Mouse (Mus musculus) kidney, embryonic 15.5 days (tissue): Measurements from ENCODE around the gene Shcbp1l. TPM values are rescaled to one million over a fixed set of nuclear protein-coding genes. Genes with fewer than 3 reads are reported as not detected.
"Not testable (repeated sequence)": the region's sequence is repeated elsewhere in the genome, so short reads cannot be mapped to it uniquely, and the experiment has no call there.

Experiments
- ATAC-seq: fragments of 200-750 bp; cut with Nextera tagmentation; replicated peaks from 2 replicates; pipeline ENCODE4 v1.8.0; 2017; ENCODE audit warnings: moderate TSS enrichment; ENCODE audit not compliant: low FRiP score
- H3K27ac ChIP-seq: fragments of 300-500 bp; sonication (generic); 2 replicates; pipeline ENCODE4 v1.5.1; 2015; ENCODE audit warnings: mild to moderate bottlenecking, inconsistent platforms
- H3K27me3 ChIP-seq: fragments of 300-500 bp; sonication (generic); 2 replicates; pipeline ENCODE4 v1.6.1; 2015; ENCODE audit warnings: inconsistent platforms
- H3K36me3 ChIP-seq: fragments of 300-500 bp; sonication (generic); 2 replicates; pipeline ENCODE4 v1.6.1; 2015; ENCODE audit warnings: inconsistent platforms
- H3K4me1 ChIP-seq: fragments of 300-500 bp; sonication (generic); 2 replicates; pipeline ENCODE4 v1.6.1; 2015; ENCODE audit warnings: inconsistent platforms
- H3K4me2 ChIP-seq: fragments of 300-500 bp; sonication (generic); 2 replicates; pipeline ENCODE4 v1.6.1; 2015; ENCODE audit warnings: moderate library complexity, mild to moderate bottlenecking, inconsistent platforms
- H3K4me3 ChIP-seq: fragments of 300-500 bp; sonication (generic); replicated peaks from 2 replicates; pipeline ENCODE4 v1.5.1; 2015; ENCODE audit warnings: mild to moderate bottlenecking, inconsistent platforms
- H3K9ac ChIP-seq: fragments of 300-500 bp; sonication (generic); 2 replicates; pipeline ENCODE4 v1.6.1; 2015; ENCODE audit warnings: mild to moderate bottlenecking, inconsistent platforms
- H3K9me3 ChIP-seq: fragments of 300-500 bp; sonication (generic); replicated peaks from 2 replicates; pipeline ENCODE4 v1.6.1; 2016; ENCODE audit warnings: inconsistent platforms
- WGBS: fragments of 180-500 bp; shearing (Covaris S2); methylation state at CpG from one replicate; pipeline ENCODE4 v1.1.7; 2015; ENCODE audit warnings: mixed read lengths; 5-methylcytosine and 5-hydroxymethylcytosine counted together
- polyA plus RNA-seq: library from polyadenylated mRNA; unstranded; fragments of >200 nt; fragmentation: Nextera tagmentation; extraction: Ambion mirVana; gene quantifications from 2 replicates; pipeline ENCODE4 v1.2.1, GENCODE M21; 2015

Gene Shcbp1l
- polyA plus RNA-seq, result 0.12 and 0.13 TPM in 2 replicates

DNA sequence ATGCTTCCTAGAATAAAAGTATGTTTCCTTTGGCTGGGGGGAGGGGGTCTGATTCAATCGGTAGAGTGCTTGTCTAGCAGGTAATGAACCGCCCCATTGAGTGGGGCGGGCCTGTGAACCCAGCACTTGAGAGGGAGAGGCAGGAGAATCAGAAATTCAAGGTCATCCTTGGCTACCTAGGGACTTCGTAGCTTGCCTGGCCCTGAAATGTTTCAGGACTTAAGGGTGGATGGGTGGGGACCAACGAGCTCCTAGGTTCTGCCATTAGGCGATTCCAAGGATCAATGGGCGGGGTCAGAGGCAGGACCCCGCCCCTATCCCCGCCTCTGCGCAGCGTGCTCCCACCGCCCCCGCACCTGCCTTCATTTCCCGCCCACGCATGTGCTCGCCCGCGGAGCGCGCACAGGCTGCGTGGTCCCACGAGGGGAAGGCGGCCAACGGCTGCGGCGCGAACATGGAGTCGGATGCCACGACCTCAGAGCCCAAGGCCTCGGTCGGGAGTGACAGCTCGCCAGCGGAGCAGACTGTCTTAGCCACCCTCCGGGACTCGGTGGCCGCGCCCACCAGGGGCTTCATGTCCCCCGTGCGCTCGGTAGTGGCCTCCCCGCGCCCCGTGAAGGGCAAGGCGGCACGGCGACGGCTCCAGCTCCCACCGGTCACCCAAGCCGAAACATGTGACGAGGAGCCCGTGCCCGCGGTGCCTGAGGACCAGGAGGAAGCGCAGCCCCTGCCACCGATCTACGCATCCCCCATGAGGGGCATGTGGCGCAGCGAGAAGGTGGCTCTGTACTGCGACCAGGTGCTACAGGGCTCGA is at the start of gene Shcbp1l:
TSS of gene Shcbp1l (plus strand) at position 393 of the 815 bp plus-strand sequence.
- peak within 1 kb of the TSS; percentile 53 for H3K9ac ChIP-seq
- no peaks in the 10 kb centered on the region for H3K9me3 ChIP-seq
- H3K4me1 ChIP-seq, result peaks cover 16% of the 10 kb centered on the region
- 2% methylated on average over 60 of the region's 60 CpGs for WGBS
- H3K27ac ChIP-seq, result no peak within 1 kb of the TSS
- peak; percentile 91 for ATAC-seq
- peak within 1 kb of the TSS; percentile 100 for H3K4me2 ChIP-seq
- peaks cover 17% of the 10 kb centered on the region for H3K27me3 ChIP-seq
- H3K4me3 ChIP-seq, result peak within 1 kb of the TSS; percentile 59
- no peaks in the 10 kb centered on the region for H3K36me3 ChIP-seq

DNA sequence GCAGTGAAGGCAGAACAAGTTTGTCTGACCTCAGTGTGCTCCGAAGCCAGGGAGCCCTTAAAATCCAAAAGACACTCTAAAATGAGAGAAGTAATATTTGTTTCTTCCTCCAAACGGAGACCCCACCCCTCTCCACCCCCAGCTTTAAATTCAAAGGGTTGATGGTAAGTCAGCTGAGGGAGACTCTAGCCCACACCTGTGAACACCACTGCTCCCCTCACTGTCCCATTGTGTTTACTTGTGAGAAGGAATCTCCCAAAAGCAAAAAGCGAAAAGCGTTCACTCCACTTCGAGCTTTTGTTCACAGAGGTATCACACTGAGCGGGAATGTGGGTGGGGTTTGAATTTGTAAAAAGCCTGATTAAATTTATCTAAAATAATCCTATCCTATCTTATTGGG is 48.5 kb upstream of the Shcbp1l start:
- H3K27ac ChIP-seq, result no peak overlapping the region
- WGBS, result 35% methylated on average over 6 of the region's 6 CpGs
- no peaks in the 10 kb centered on the region for H3K27me3 ChIP-seq
- H3K36me3 ChIP-seq, result no peaks in the 10 kb centered on the region
- H3K4me1 ChIP-seq, result 0 out of 2 replicates have a peak, but pooled peaks cover 3% of the 10 kb centered on the region
- no peaks in the 10 kb centered on the region for H3K9me3 ChIP-seq
- no peak overlapping the region for H3K4me2 ChIP-seq
- H3K9ac ChIP-seq, result no peak overlapping the region
- ATAC-seq, result no peak
- no peak overlapping the region for H3K4me3 ChIP-seq

DNA sequence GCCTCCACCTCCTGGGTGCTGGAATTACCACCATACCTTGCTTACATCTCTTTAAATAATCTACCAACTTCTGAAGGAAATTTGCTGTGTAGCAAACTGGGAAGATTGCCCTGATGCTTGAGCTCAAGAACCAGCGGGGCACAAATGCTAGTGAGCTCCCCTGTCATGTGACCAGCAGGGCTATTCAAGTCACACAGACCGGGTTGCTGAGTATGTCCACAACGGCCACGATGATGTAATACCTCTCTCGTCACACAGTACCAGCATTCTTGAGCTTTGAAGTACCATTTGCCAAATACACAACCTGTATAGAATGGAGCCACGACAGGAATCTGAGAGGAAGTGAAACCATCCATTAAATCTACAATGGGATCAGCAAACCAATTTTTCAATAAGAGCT is 46.4 kb upstream of the Shcbp1l start:
- no peak overlapping the region for H3K9ac ChIP-seq
- no peak overlapping the region for H3K27ac ChIP-seq
- no peaks in the 10 kb centered on the region for H3K36me3 ChIP-seq
- no peak for ATAC-seq
- WGBS, result 67% methylated on average over 6 of the region's 6 CpGs
- H3K4me2 ChIP-seq, result no peak overlapping the region
- no peak overlapping the region for H3K4me3 ChIP-seq
- 0 out of 2 replicates have a peak, but pooled peaks cover 3% of the 10 kb centered on the region for H3K4me1 ChIP-seq
- no peaks in the 10 kb centered on the region for H3K27me3 ChIP-seq
- H3K9me3 ChIP-seq, result no peaks in the 10 kb centered on the region

GRCm38 (mm10) chr1:153379832-153380231 is 45.1 kb upstream of the Shcbp1l start:
- ATAC-seq, result no peak
- 74% methylated on average over 5 of the region's 5 CpGs for WGBS

GRCm38 (mm10) chr1:153380746-153381282 is 44.1 kb upstream of the Shcbp1l start:
- 85% methylated on average over 9 of the region's 9 CpGs for WGBS
- H3K9me3 ChIP-seq, result no peaks in the 10 kb centered on the region

More at GRCm38 (mm10) chr1:153379832-153380231, 45.1 kb upstream of the Shcbp1l start:
- no peak overlapping the region for H3K4me2 ChIP-seq
- H3K4me1 ChIP-seq, result 0 out of 2 replicates have a peak, but pooled peaks cover 3% of the 10 kb centered on the region
- no peaks in the 10 kb centered on the region for H3K27me3 ChIP-seq
- H3K9me3 ChIP-seq, result no peaks in the 10 kb centered on the region
- H3K27ac ChIP-seq, result no peak overlapping the region
- no peak overlapping the region for H3K4me3 ChIP-seq
- no peak overlapping the region for H3K9ac ChIP-seq
- no peaks in the 10 kb centered on the region for H3K36me3 ChIP-seq

GRCm38 (mm10) chr1:153385081-153385480 is 39.9 kb upstream of the Shcbp1l start:
- Histone ChIP-seq H3K27me3 (no peaks in the 10 kb centered on the region), H3K36me3 (no peaks in the 10 kb centered on the region), H3K9me3 (no peaks in the 10 kb centered on the region), H3K4me2 (no peak overlapping the region), H3K9ac (no peak overlapping the region), H3K4me1 (peaks cover 9% of the 10 kb centered on the region), H3K27ac (no peak overlapping the region), H3K4me3 (no peak overlapping the region)
- ATAC-seq, result no peak
- 42% methylated on average over 6 of the region's 6 CpGs for WGBS

More at GRCm38 (mm10) chr1:153380746-153381282, 44.1 kb upstream of the Shcbp1l start:
- H3K27ac ChIP-seq, result no peak overlapping the region
- ATAC-seq, result no peak
- H3K4me3 ChIP-seq, result no peak overlapping the region
- no peak overlapping the region for H3K9ac ChIP-seq
- H3K4me2 ChIP-seq, result no peak overlapping the region
- 0 out of 2 replicates have a peak, but pooled peaks cover 6% of the 10 kb centered on the region for H3K4me1 ChIP-seq
- H3K27me3 ChIP-seq, result no peaks in the 10 kb centered on the region
- no peaks in the 10 kb centered on the region for H3K36me3 ChIP-seq

DNA sequence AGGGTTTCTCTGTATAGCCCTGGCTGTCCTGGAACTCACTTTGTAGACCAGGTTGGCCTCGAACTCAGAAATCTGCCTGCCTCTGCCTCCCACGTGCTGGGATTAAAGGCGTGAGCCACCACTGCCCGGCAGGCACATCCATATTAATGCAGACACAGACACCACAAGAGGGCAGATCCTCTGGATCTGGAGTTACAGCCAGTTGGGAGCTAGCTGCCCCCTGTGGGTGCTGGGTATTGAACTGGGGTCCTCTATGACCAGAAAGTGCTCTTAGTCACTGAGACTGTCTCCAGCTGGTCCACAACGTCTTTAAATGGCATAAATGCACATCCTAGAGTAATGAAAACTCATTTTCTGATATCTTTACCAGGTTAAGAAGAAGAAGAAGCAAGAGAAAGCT is 39.3 kb upstream of the Shcbp1l start:
- not testable (repeated sequence) for H3K9me3 ChIP-seq, H3K4me3 ChIP-seq, ATAC-seq, H3K27ac ChIP-seq, H3K4me1 ChIP-seq, H3K27me3 ChIP-seq, H3K36me3 ChIP-seq, H3K9ac ChIP-seq, H3K4me2 ChIP-seq
- WGBS, result 82% methylated on average over 5 of the region's 5 CpGs

DNA sequence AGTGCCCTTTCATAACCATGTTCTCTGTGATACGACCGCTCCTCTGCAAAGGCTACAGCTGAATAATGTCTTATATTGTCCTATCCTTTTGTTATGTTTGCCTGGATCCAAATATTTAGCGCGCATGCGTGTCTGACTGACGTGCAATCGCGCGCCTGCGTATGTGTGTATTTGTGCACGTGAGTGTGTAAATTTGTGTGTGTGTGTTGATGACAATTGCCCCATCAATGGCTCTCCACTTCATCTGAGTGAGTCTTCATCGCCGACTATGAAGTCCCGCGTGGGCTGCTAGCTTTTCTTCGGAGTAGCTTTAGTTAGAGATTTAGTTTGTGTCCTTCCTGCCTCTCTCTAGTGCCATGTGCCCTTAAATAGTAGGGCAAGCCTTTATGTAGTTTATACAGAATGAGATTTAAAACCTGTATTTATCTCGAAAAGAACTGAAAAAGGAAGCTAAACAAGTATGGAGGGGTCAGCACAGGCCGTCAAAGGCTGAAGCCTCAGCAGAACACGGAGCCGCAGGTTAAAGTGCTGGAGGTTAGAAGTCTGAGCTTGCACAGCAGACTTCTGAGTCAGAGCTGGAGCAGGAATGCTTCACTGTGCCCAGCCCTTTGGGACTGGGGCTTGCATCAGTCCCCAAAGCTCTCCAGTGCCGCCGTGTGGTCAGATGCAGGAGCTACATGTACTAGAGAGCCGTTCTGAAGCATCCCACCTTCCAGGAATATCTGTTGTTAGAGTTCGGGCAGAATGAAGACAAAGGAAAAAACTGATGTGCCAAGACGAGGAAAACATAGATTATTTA is 38.5 kb upstream of the Shcbp1l start:
- no peaks in the 10 kb centered on the region for H3K27me3 ChIP-seq
- no peaks in the 10 kb centered on the region for H3K9me3 ChIP-seq
- 0 out of 2 replicates have a peak overlapping the region, but pooled peaks have one; percentile 20 for H3K4me2 ChIP-seq
- peak; percentile 92 for ATAC-seq
- no peak overlapping the region for H3K9ac ChIP-seq
- H3K36me3 ChIP-seq, result no peaks in the 10 kb centered on the region
- H3K4me3 ChIP-seq, result no peak overlapping the region
- peaks cover 9% of the 10 kb centered on the region for H3K4me1 ChIP-seq
- peak overlapping the region; percentile 42; the same call in 1 of the 2 replicates for H3K27ac ChIP-seq
- WGBS, result 50% methylated on average over 25 of the region's 25 CpGs

DNA sequence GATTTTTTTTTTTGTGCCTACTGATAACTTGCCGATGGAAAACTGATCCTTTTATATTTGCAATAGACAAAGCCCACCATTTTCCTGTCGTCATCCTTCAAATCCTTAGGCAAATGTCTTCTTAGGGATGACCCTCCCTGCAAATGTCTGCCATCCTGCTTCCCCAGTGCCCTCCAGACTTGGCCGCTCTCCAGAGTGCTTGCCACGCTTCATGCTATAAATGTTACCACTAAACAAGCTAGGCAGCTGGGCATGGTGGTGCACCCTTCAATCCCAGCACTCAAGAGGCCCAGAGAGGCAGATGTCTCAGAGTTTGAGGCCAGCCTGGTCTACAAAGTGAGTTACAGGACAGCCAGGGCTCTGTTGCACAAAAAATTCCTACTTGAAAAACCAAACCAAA is 29.3 kb upstream of the Shcbp1l start:
- H3K4me2 ChIP-seq, H3K27ac ChIP-seq, H3K9ac ChIP-seq, H3K4me1 ChIP-seq, H3K9me3 ChIP-seq, H3K4me3 ChIP-seq, ATAC-seq, H3K36me3 ChIP-seq, H3K27me3 ChIP-seq: not testable (repeated sequence)
- WGBS, result 78% methylated on average over 4 of the region's 4 CpGs

DNA sequence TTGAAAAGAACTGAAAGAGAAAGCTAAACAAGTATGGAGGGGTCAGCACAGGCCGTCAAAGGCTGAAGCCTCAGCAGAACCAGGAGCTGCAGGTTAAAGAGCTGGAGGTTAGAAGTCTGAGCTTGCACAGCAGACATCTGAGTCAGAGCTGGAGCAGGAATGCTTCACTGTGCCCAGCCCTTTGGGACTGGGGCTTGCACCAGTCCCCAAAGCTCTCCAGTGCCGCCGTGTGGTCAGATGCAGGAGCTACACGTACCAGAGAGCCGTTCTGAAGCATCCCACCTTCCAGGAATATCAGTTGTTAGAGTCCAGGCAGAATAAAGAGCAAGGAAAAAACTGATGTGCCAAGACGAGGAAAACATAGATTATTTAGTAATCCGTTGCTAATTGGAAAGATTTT is 23.2 kb upstream of the Shcbp1l start:
- Histone ChIP-seq H3K27me3 (no peaks in the 10 kb centered on the region), H3K9ac (no peak overlapping the region), H3K4me2 (no peak overlapping the region), H3K27ac (no peak overlapping the region), H3K36me3 (no peaks in the 10 kb centered on the region), H3K4me1 (0 out of 2 replicates have a peak, but pooled peaks cover 2% of the 10 kb centered on the region), H3K9me3 (no peaks in the 10 kb centered on the region), H3K4me3 (no peak overlapping the region)
- WGBS, result 3% methylated on average over 7 of the region's 7 CpGs
- ATAC-seq, result peak; percentile 86

DNA sequence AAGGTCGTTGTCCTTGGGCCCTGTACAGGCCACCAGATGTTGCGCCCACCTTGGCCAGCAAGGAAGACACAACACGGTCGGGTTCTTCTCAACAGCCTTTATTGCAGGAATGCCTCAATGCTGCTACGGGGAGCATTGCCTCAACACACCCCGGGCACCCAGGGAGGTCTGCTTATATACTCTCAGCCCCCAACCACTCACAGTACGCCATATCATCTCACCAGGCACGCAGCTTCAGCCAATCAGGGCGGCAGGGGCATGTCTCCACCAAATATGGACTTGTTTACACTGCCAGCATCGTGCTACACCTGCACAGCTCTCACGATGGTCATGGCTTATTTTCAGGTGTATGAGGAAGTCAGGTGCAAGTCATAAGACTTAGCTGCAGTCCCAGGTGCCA is 17.3 kb upstream of the Shcbp1l start:
- H3K9me3 ChIP-seq, H3K4me3 ChIP-seq, H3K27me3 ChIP-seq, H3K4me1 ChIP-seq, H3K36me3 ChIP-seq, H3K9ac ChIP-seq, H3K27ac ChIP-seq, H3K4me2 ChIP-seq, ATAC-seq: not testable (repeated sequence)
- WGBS, result 85% methylated on average over 11 of the region's 11 CpGs

DNA sequence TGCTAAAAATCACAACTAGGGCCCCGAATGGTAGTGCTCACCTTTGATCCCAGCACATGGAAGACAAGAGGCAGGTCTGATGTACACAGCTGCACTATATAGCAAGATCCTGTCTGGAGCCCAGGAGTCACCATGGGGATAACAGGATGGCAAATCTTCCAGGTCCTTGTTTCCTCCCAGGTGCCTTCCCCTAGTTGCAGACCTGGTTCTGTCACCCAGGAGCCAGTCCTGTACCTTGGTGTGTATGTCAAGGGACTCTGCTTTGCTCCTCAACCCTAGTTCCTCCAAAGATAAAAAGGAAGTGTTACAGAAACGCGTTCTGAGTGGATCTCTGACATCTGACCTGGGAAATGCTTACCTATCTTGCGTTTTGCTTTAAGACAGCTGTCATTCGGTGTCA is 16.7 kb upstream of the Shcbp1l start:
- H3K27me3 ChIP-seq, H3K9ac ChIP-seq, ATAC-seq, H3K4me2 ChIP-seq, H3K9me3 ChIP-seq, H3K4me3 ChIP-seq, H3K27ac ChIP-seq, H3K4me1 ChIP-seq, H3K36me3 ChIP-seq: not testable (repeated sequence)
- WGBS, result 80% methylated on average over 5 of the region's 5 CpGs
